Comparison of ENCODE assay signal across 9 mouse cellular contexts in genomic region chr2:164803201-164803920, GRCm38 (mm10). TPM values are rescaled to one million over a fixed set of nuclear protein-coding genes. Genes with fewer than 3 reads are reported as not detected.
DNase-seq lines count a peak whose midpoint lies in the region; ATAC-seq and TF ChIP-seq lines count a peak whose summit lies in the region.
"Had no signal": no experiment of that assay in that cellular context is flagged by ENCODE, and none has a peak within 500 bp of the region (broad histone marks: within the 10 kb centered on the region; RNA-seq: fewer than 3 reads in every experiment).

No protein-coding gene starts in this region.

- peak overlapping the region; percentile 85 for H3K9ac ChIP-seq in heart, embryonic 11.5 days (ENCODE audit: low read depth, low read length)
- 0 out of 2 replicates have a peak overlapping the region, but pooled peaks have one; percentile 43 for H3K9ac ChIP-seq in ES-Bruce4 (ENCODE audit: low read depth, poor library complexity, severe bottlenecking)
- H3K9ac ChIP-seq in hindbrain, embryonic 13.5 days, result peak overlapping the region; percentile 84

- peaks cover 10% of the 10 kb centered on the region for H3K4me1 ChIP-seq in heart, embryonic 11.5 days (ENCODE audit: control insufficient read depth, insufficient read depth, low read length)
- H3K4me1 ChIP-seq in ES-Bruce4 (ENCODE audit: control insufficient read depth, insufficient read depth, low read length), result peaks cover 5% of the 10 kb centered on the region
- H3K4me1 ChIP-seq in hindbrain, embryonic 13.5 days (replicated peaks), result peaks cover 49% of the 10 kb centered on the region
- H3K4me1 ChIP-seq in midbrain, embryonic 10.5 days, result peaks cover 26% of the 10 kb centered on the region
- peaks cover 14% of the 10 kb centered on the region for H3K4me1 ChIP-seq in thymus, adult 2 months (replicated peaks; ENCODE audit: control insufficient read depth, insufficient read depth, low read length)

- H3K9me3 ChIP-seq in heart, embryonic 11.5 days (replicated peaks; ENCODE audit: control insufficient read depth, low read length), result no peaks in the 10 kb centered on the region
- no peaks in the 10 kb centered on the region for H3K9me3 ChIP-seq in ES-Bruce4 (replicated peaks; ENCODE audit: control insufficient read depth, insufficient read depth, low read length, poor library complexity, severe bottlenecking)
- H3K9me3 ChIP-seq in hindbrain, embryonic 13.5 days, result no peaks in the 10 kb centered on the region
- no peaks in the 10 kb centered on the region for H3K9me3 ChIP-seq in midbrain, embryonic 10.5 days (replicated peaks)

- ATAC-seq in heart, embryonic 11.5 days (replicated peaks; ENCODE audit: insufficient number of reproducible peaks, low FRiP score, low TSS enrichment), result no peak
- ATAC-seq in hindbrain, embryonic 13.5 days (ENCODE audit: low FRiP score), result no peak
- no peak for ATAC-seq in frontal cortex, adult (ENCODE audit: low TSS enrichment)

- no peaks in the 10 kb centered on the region for H3K27me3 ChIP-seq in heart, embryonic 11.5 days (ENCODE audit: control insufficient read depth, insufficient read depth, low read length)
- no peaks in the 10 kb centered on the region for H3K27me3 ChIP-seq in ES-Bruce4 (ENCODE audit: control insufficient read depth, insufficient read depth, low read length, poor library complexity, severe bottlenecking)
- H3K27me3 ChIP-seq in hindbrain, embryonic 13.5 days, result no peaks in the 10 kb centered on the region
- H3K27me3 ChIP-seq in midbrain, embryonic 10.5 days (ENCODE audit: low read depth, poor library complexity, severe bottlenecking), result no peaks in the 10 kb centered on the region
- no peaks in the 10 kb centered on the region for H3K27me3 ChIP-seq in thymus, adult 2 months (ENCODE audit: control insufficient read depth, insufficient read depth, low read length)

- H3K4me2 ChIP-seq in heart, embryonic 11.5 days, result peak overlapping the region; percentile 70
- peak overlapping the region; percentile 70 for H3K4me2 ChIP-seq in hindbrain, embryonic 13.5 days

- no peak for TF ChIP-seq CTCF in ES-Bruce4 (IDR thresholded peaks at IDR 0.05; ENCODE audit: low read depth, low read length)
- TF ChIP-seq CTCF in thymus, adult 2 months (IDR thresholded peaks at IDR 0.05; ENCODE audit: borderline replicate concordance, control insufficient read depth, extremely low read depth, insufficient read depth, low read length, poor library complexity), result no peak

- WGBS in heart, embryonic 11.5 days (ENCODE audit: insufficient replicate concordance), result 91% methylated on average over 16 of the region's 16 CpGs
- WGBS in hindbrain, embryonic 13.5 days, result 93% methylated on average over 16 of the region's 16 CpGs
- WGBS in midbrain, embryonic 10.5 days, result 95% methylated on average over 16 of the region's 16 CpGs
- WGBS in thymus, adult 2 months, result 91% methylated on average over 16 of the region's 16 CpGs

- TF ChIP-seq POLR2A in ES-Bruce4 (IDR thresholded peaks at IDR 0.05; ENCODE audit: insufficient read depth, low read length), result no peak
- TF ChIP-seq POLR2A in thymus, adult 2 months (IDR thresholded peaks at IDR 0.05; ENCODE audit: control insufficient read depth, extremely low read depth, insufficient read depth, low read length, poor library complexity), result no peak

- no peak for DNase-seq in heart, adult 9 months (ENCODE audit: low spot score in 2 of 2)
- no peak for DNase-seq in midbrain, embryonic 10.5 days (ENCODE audit: low spot score)
- DNase-seq in adrenal gland, postnatal 14 days, result no peak
- DNase-seq in thymus, adult 2 months, result no peak

- peak overlapping the region; percentile 88 for H3K4me3 ChIP-seq in heart, embryonic 11.5 days (ENCODE audit: low read depth, low read length)
- no peak overlapping the region for H3K4me3 ChIP-seq in ES-Bruce4 (ENCODE audit: low read depth, low read length)
- H3K4me3 ChIP-seq in hindbrain, embryonic 13.5 days, result peak overlapping the region; percentile 84
- H3K4me3 ChIP-seq in midbrain, embryonic 10.5 days, result peak overlapping the region; percentile 74
- H3K4me3 ChIP-seq in thymus, adult 2 months (ENCODE audit: control insufficient read depth, insufficient read depth, low read length), result no peak overlapping the region

- no peak for TF ChIP-seq EP300 in ES-Bruce4 (IDR thresholded peaks at IDR 0.05; ENCODE audit: insufficient read depth, low read depth, low read length)

- H3K36me3 ChIP-seq in heart, embryonic 11.5 days (ENCODE audit: control insufficient read depth, insufficient read depth, low read length), result peaks cover 2% of the 10 kb centered on the region; the same call in 1 of the 2 replicates
- H3K36me3 ChIP-seq in ES-Bruce4 (ENCODE audit: control insufficient read depth, insufficient read depth, low read length, poor library complexity, severe bottlenecking), result no peaks in the 10 kb centered on the region
- peaks cover 36% of the 10 kb centered on the region for H3K36me3 ChIP-seq in hindbrain, embryonic 13.5 days
- peaks cover 44% of the 10 kb centered on the region for H3K36me3 ChIP-seq in midbrain, embryonic 10.5 days
- no peaks in the 10 kb centered on the region; the same call in 1 of the 2 replicates for H3K36me3 ChIP-seq in thymus, adult 2 months (ENCODE audit: control insufficient read depth, insufficient read depth, low read length)

- no peak overlapping the region for H3K27ac ChIP-seq in heart, embryonic 11.5 days (ENCODE audit: low read depth, low read length)
- no peak overlapping the region for H3K27ac ChIP-seq in ES-Bruce4 (ENCODE audit: insufficient read depth, low read length)
- no peak overlapping the region for H3K27ac ChIP-seq in hindbrain, embryonic 13.5 days
- no peak overlapping the region for H3K27ac ChIP-seq in midbrain, embryonic 10.5 days (replicated peaks)
- no peak overlapping the region for H3K27ac ChIP-seq in thymus, adult 2 months (ENCODE audit: control insufficient read depth, insufficient read depth, low read length)

RNA-seq across cellular contexts. Expression of gene Acot8, which starts 1.3 kb away (rescaled TPM):
- polyA plus RNA-seq in heart, embryonic 11.5 days (2014; fragmentation: Nextera tagmentation; extraction: Ambion mirVana), result 15.1 and 16.8 TPM in 2 replicates
- 15.0 and 15.7 TPM in 2 replicates for polyA plus RNA-seq in ES-Bruce4 (2011; ENCODE audit: insufficient read depth, insufficient read length, low read depth, missing spikeins)
- polyA plus RNA-seq in hindbrain, embryonic 13.5 days (2015; fragmentation: Nextera tagmentation; extraction: Ambion mirVana), result 19.4 and 19.8 TPM in 2 replicates
- polyA plus RNA-seq in midbrain, embryonic 10.5 days (2016; fragmentation: Nextera tagmentation; extraction: Ambion mirVana), result 14.9 and 15.3 TPM in 2 replicates
- 25.7 and 28.9 TPM in 2 replicates for total RNA-seq in adrenal gland, postnatal 14 days (2021)
- polyA plus RNA-seq in thymus, adult 2 months (2012; rRNA removed), result 84.6 and 87.9 TPM in 2 replicates

RNA-seq across cellular contexts. Expression of gene Zswim3, which starts 1.5 kb away (rescaled TPM):
- 7.2 and 7.4 TPM in 2 replicates for polyA plus RNA-seq in heart, embryonic 11.5 days (2014; fragmentation: Nextera tagmentation; extraction: Ambion mirVana)
- polyA plus RNA-seq in ES-Bruce4 (2011; ENCODE audit: insufficient read depth, insufficient read length, low read depth, missing spikeins), result 10.7 and 12.1 TPM in 2 replicates
- polyA plus RNA-seq in hindbrain, embryonic 13.5 days (2015; fragmentation: Nextera tagmentation; extraction: Ambion mirVana), result 13.7 and 14.6 TPM in 2 replicates
- polyA plus RNA-seq in midbrain, embryonic 10.5 days (2016; fragmentation: Nextera tagmentation; extraction: Ambion mirVana), result 9.7 and 11.6 TPM in 2 replicates
- 4.9 and 5.1 TPM in 2 replicates for total RNA-seq in adrenal gland, postnatal 14 days (2021)
- 5.9 and 6.2 TPM in 2 replicates for polyA plus RNA-seq in thymus, adult 2 months (2012; rRNA removed)

RNA-seq across cellular contexts. Expression of gene Snx21, which starts 17.7 kb away (rescaled TPM):
- polyA plus RNA-seq in heart, embryonic 11.5 days (2014; fragmentation: Nextera tagmentation; extraction: Ambion mirVana), result 25.1 and 27.2 TPM in 2 replicates
- polyA plus RNA-seq in ES-Bruce4 (2011; ENCODE audit: insufficient read depth, insufficient read length, low read depth, missing spikeins), result 10.7 and 11.2 TPM in 2 replicates
- 21.0 and 22.4 TPM in 2 replicates for polyA plus RNA-seq in hindbrain, embryonic 13.5 days (2015; fragmentation: Nextera tagmentation; extraction: Ambion mirVana)
- 12.0 and 12.3 TPM in 2 replicates for polyA plus RNA-seq in midbrain, embryonic 10.5 days (2016; fragmentation: Nextera tagmentation; extraction: Ambion mirVana)
- total RNA-seq in adrenal gland, postnatal 14 days (2021), result 35.7 and 46.2 TPM in 2 replicates
- 9.0 and 11.9 TPM in 2 replicates for polyA plus RNA-seq in thymus, adult 2 months (2012; rRNA removed)

RNA-seq across cellular contexts. Expression of gene Zswim1, which starts 19.1 kb away (rescaled TPM):
- polyA plus RNA-seq in heart, embryonic 11.5 days (2014; fragmentation: Nextera tagmentation; extraction: Ambion mirVana), result 11.4 and 11.7 TPM in 2 replicates
- polyA plus RNA-seq in ES-Bruce4 (2011; ENCODE audit: insufficient read depth, insufficient read length, low read depth, missing spikeins), result 39.5 and 50.0 TPM in 2 replicates
- polyA plus RNA-seq in hindbrain, embryonic 13.5 days (2015; fragmentation: Nextera tagmentation; extraction: Ambion mirVana), result 23.9 and 24.3 TPM in 2 replicates
- polyA plus RNA-seq in midbrain, embryonic 10.5 days (2016; fragmentation: Nextera tagmentation; extraction: Ambion mirVana), result 24.7 and 25.3 TPM in 2 replicates
- 7.0 and 8.9 TPM in 2 replicates for total RNA-seq in adrenal gland, postnatal 14 days (2021)
- 9.5 and 11.5 TPM in 2 replicates for polyA plus RNA-seq in thymus, adult 2 months (2012; rRNA removed)

RNA-seq across cellular contexts. Expression of gene Tnnc2, which starts 23.6 kb away (rescaled TPM):
- polyA plus RNA-seq in heart, embryonic 11.5 days (2014; fragmentation: Nextera tagmentation; extraction: Ambion mirVana), result 0.48 and 1.4 TPM in 2 replicates
- polyA plus RNA-seq in ES-Bruce4 (2011; ENCODE audit: insufficient read depth, insufficient read length, low read depth, missing spikeins), result 0.88 and 1.6 TPM in 2 replicates
- polyA plus RNA-seq in hindbrain, embryonic 13.5 days (2015; fragmentation: Nextera tagmentation; extraction: Ambion mirVana), result 1.3 and 3.9 TPM in 2 replicates
- not detected in 2 replicates for polyA plus RNA-seq in midbrain, embryonic 10.5 days (2016; fragmentation: Nextera tagmentation; extraction: Ambion mirVana)
- total RNA-seq in adrenal gland, postnatal 14 days (2021), result 1.0 TPM in 1 of 2 replicates, not detected in the other
- 0.38 TPM in 1 of 2 replicates, not detected in the other for polyA plus RNA-seq in thymus, adult 2 months (2012; rRNA removed)
- total RNA-seq: common myeloid progenitor, adult 5-6 weeks had no signal

Comparison
In these comparisons a context has a peak if more than half of its experiments do, and no peak if none do; other contexts are left out.
1. H3K4me3 ChIP-seq: peak in heart, embryonic 11.5 days (single experiment), hindbrain, embryonic 13.5 days (single experiment) and midbrain, embryonic 10.5 days (single experiment); none in ES-Bruce4 (single experiment) and thymus, adult 2 months (single experiment).
2. Peak in every context shown above with its lines, with median percentiles within 50 percentile points of each other: H3K9ac ChIP-seq.